Mouse (Mus musculus) liver, adult 2 months (tissue): ENCODE measurements around the gene Armc7.

Experiments used
- CTCF ChIP-seq: fragments of 200-500 bp; IDR thresholded peaks from 2 replicates; pipeline ENCODE4 v1.5.1; 2011; ENCODE audit warnings: low read depth, low read length, control low read depth
- POLR2A ChIP-seq: fragments of 200-500 bp; IDR thresholded peaks from 2 replicates; pipeline ENCODE4 v1.6.1; 2011; ENCODE audit warnings: low read length, control low read depth; ENCODE audit not compliant: insufficient read depth; ENCODE audit errors: extremely low read depth

DNA sequence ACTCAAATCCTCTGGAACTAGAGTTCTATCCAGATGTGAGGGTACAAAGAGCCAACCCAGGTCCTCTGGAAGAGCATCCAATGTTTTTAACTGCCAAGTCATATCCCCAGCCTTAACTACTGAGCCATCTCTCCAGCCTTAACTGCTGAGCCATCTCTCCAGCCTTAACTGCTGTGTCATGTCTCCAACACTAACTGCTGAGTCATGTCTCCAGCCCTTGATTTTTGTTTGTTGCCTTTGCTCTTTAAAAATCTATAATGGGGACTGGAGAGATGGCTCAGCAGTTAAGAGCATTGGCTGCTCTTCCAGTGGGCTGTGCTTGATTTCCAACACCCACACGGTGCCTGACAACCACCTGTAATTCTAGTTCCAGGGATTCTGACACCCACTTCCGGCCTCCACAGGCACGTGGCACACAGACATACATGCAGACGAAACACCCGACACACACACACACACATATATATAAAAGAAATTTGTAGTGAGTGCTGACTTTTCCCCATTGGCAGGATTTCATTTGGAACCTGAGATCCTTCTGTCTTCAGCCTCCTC is 37.8 kb upstream of the Armc7 start:
- TF ChIP-seq CTCF (no peak), POLR2A (no peak)
